Mouse (Mus musculus) spleen, postnatal 36 days (tissue): ENCODE results near the gene Krt82.

ENCODE experiments used
- DNase-seq, 2 experiments: peaks; one replicate each; pipeline ENCODE4 v3.0.0; 2022; ENCODE audit warnings: low spot score in 2 of 2, mixed read lengths in 1 of 2

Gene Krt82

DNA sequence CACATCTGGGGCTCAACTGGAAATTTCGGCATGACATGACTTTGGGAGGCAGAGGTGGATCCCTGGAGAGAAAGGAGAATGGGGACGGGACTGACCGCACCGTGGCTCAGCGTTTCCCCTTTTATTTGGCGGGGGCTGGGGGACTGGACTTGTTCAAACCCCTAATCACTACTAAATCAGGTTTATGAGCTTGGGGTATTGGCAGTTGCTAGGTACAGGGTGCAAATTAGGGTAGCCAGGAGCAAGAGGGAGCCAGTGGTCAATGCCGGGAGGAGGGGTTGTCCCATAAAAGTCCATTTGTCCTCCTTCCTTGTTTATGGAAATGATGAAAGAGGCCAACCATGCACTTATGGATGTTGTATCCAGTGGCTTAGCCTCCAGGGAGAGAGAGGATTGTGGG is at the start of gene Krt82:
TSS of gene Krt82 (minus strand) at position 101 of the 400 bp plus-strand sequence.
- no peak for DNase-seq

DNA sequence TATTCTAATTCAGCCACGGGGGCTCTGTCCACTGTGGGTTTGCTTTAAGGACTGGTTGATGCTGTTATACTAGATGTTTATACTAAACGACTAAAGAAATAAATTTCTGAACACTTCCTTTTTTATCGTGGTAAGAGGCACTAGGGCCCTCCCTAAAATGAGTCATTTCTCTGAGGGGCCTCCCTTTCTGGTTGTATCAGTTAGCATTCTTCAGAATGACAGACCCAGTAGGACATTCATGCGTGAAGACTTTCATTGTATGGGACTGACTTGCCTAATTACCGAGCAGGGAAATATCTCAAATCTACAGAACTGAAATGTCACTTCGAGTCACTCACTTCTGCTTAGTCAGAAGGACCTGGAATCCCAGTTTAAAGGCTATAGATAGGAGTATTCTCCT is 48.7 kb upstream of the Krt82 start:
- DNase-seq, result no peak

DNA sequence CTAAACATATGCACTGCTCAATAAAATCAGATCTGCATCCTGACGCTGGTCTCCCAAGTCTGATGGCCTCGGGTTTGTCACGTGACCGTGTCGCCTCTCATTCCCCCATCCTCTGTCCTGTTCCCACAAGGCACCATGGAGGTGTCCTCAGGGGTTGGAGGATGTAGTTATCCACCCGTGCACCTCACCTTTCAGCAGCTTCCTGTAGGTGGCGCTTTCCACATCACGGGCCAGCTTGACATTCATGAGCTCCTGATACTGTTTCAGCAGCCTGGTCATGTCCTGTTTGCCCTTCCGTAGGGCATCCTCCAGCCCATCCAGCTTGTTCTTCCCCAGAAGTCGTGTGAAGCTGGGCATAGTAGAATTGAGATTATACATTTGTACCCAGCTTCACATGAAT is 37.7 kb upstream of the Krt82 start:
- no peak for DNase-seq

DNA sequence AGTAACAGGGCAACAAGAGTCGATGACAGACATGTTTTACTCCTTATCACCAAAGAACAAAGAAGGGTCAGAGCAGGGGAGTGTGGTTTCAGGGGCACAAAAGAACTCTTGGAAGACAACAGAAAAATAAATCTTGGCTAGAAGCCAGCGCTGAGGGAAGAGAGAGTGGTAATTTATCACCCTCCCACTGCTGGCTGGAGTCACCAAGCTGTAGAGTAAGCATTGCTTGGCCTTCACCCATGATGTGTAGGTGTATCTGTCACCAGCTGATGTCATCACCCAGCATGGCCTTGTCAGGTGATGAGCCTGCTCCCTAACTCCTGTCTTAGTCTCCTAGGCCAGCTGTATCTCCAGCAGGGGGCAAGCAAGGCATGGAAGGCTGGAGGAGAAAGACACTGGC is 34.0 kb upstream of the Krt82 start:
- DNase-seq, result no peak

DNA sequence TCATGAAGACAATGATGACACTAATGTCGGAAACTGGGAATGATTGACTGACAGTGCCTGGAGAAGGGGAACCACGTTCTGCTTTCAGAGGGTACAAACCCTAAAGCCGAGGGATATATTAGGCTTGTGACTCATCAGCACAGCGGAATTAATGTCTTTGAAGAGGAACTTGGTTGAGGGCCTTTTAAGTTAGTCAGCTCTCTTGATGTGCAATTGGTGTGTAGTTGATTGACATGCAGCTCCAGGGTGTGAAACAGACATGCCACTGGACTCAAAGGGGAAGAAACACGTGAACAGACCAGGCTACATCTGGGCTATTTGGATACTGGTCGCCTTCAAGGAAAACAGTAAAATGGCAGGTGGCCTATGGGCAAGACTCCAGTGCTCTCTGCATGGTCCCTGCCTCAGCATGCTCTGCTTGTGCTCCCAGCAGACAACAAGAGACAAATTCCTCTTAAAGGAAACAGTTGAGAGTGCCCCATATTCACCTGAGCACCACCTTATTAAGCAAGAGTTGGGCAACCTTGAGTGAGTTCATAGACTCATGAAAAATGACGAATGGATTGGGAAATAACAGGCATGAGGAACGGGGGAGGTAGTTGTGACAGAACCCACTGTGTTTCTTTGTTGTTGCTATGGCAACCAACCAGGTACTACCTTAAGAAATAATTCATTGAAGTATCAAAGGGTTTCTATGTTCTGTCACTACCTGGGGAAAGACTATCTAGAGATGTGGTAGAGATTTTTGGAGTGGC is 32.9 kb upstream of the Krt82 start:
- DNase-seq, result no peak

DNA sequence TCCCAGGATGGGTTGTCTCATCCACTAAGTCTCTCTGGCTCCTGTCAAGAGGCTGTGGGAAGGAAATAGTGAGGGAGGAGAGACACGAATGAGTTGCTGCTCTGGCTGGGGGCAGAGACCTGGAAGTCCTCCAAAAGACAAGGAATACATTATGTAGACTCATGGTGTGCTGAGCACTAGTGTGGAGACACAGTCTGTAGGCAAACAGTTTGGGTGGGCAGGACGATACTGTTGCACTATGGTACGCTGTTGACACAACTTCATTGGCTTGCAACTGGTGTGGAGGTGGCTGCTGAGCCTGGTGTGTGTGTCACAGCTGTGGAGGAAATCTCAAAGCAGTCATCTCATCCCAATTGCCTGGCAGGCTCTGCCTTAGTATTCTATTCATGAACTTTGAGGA is 31.2 kb upstream of the Krt82 start:
- no peak for DNase-seq

DNA sequence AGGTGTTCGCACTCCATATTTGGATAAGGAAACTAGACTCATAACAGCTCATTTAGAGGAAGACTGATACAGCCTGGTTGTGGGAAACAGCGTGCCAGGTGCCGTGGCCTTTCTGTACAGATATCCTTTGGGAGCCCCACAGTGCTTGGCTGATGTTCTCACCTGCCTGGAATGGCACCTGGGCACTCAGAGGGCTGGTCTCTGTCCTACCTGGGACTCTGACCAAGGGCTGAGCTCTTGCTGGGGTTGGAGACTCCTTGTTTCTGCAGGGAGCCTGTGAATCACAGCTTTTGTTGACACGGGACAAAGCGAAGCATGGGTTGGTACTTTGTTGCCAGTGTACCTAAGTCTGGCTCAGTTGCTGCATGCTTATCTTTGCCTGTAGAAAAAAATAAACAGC is 25.0 kb upstream of the Krt82 start:
- DNase-seq, result no peak

DNA sequence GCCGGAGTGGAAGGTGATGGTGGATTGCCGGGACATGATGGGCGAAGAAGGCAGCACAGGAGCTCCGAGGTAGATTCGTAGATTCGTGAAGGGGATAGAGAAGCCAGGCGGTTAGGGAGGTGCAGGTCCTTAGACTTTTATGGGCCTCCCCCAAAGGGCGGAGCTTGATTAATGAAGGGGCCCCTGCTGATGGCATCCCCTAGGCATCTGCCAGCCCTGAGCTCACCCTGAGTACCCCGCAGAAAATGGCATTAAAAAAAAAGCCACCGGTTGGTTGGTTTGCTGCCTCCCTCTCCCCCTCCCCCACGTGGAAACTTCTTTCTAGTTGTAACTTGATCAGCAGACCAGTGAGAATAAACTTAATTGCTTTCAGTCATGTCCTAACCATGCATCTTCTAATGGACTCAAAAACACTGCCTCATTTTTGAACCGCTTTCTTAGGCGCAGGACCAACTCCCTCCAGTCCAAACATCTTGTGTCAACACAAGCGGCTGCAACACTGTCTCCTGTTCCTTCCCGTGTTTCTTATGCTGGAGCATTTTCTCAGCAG is 23.4 kb upstream of the Krt82 start, which contains the start of gene Krt75:
TSS of gene Krt75 (minus strand) at position 109 of the 550 bp plus-strand sequence.
- no peak for DNase-seq

DNA sequence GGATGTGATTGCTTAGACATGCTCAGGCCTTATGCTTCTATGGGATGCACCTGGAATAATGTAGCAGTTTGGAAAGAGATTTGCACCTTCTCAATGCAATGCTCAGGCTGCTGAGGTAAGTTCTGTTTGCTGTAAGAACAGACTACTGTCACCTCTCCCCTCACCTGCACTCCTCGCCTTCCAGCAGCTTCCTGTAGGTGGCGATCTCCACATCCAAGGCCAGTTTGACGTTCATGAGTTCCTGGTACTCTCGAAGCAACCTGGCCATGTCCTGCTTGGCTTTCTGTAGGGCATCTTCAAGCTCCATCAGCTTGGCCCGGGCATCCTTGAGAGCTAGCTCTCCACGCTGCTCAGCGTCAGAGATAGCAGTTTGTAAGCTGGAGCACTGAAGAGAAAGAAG is 17.3 kb upstream of the Krt82 start:
- no peak for DNase-seq

DNA sequence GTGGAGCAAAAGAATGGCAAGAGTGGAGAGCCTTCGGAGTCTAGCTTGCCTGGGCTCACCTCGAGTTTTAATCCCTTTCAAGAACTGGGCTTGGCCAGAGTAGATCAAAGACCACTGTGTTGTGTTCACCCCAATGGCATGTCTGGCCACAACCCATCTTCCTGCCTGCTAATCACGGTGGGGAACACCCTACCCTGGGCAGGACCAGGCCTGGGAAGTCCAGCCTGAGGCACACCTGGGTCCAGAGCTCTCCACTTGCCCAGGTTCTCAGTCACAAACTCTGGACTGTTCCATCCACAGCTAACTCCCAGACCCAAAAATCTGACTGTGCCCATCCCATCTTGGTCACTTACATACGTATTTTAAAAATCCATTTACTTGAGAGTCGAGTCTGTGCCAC is 12.4 kb upstream of the Krt82 start, which contains the start of gene Krt90:
TSS of gene Krt90 (minus strand) at position 101 of the 400 bp plus-strand sequence.
- DNase-seq, result no peak

DNA sequence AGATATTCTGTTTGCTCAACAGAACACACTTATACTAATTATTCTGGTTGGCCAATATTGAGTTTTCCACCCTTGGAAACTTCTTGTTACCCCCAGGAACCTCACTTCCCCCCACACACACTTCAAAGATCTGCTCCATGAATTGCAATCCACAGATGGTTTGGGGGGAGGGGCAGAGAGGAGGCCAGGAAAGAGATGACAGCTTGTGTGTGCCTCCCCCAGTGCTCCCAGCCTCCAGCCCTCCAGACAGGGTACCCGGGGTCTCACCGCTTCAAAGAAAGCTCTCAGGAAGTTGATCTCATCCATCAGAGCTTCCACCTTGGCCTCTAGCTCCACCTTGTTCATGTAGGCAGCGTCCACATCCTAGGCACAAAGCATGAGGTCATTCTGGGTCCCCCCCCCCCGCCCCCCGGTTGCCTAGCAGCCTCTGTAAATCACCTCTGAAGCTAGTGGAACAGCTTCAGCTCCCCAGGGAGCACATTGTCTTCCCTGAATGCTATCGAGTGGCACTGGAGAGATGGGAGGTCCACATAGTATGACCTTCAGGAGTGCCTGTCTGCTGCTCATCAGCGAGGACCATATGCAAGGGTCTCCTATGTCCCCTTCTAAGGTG is 7.7 kb upstream of the Krt82 start:
- DNase-seq, result no peak

DNA sequence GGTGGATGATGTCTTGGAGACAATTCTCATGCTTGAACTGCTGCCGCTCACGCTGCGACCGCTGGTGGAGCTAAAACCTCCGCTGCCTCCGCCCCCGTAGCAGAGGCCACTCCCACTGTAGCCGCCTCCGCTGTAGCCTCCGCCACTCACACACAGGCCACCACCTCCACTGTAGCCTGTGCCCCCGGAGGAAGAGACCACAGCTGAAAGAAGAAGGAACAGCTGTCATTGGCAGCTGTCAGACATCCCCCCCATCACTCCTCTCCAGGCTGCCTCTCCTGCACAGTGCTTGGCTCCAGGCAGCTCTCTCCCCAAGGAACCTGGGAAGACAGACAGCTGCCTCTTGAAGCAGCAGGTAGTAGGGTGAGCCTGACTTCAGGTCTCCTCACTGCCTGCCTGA is 2.7 kb upstream of the Krt82 start:
- no peak for DNase-seq

DNA sequence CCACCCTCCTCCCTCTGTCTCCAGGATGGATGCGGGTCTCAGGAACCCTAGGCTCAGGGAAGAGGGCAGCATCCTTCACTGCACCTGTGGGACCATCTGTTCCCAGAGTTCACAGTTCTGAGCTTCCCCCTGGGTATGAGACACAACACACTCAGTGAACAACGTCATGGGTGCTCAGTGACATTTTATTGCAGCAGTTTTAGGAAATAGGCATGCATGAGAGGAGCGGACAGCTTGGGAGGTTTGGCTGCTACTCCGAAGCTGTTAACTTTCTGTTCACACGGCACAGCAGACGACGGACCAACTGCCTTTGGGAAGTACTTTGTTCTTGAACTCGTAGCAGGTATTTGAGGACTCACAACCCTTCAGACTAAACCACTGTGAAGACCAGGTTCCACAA is 1.7 kb upstream of the Krt82 start:
- no peak for DNase-seq

DNA sequence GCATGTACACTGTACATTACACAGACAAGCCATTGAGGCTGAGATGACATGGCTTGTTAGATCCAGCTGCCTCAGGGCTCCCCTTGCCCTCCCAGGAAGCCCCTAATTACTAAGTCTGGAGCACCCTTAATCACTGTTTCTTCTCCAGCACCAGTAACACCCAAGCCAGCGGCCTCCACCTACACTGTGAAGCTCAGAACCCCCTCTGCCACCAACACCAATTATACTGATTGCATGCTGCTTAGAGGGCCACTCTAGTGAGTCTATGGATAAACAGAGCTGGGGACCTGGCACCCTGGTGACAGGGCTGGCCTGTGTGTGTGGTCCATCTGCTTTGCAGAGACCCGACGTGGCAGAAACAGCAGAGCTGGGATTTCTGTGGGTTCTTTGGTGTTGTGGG is 6.0 kb downstream of the Krt82 start:
- no peak for DNase-seq

DNA sequence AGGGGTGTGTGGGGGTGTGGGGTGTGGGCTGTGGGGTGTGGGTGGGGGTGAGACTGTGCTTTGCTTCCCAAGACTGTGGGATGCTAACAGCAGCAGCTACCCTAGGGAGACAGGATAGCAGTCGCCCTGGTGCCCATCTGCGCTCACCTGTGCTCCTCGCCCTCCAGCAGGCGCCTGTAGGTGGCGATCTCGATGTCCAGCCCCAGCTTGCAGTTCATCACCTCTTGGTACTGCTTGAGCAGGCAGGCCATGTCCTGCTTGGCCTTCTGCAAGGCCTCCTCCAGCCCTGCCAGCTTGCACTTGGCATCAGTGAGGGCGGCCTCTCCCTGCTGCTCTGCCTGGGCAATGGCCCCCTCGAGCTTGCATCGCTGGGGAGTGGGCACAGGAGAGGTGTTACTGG is 7.9 kb downstream of the Krt82 start:
- DNase-seq, result no peak

DNA sequence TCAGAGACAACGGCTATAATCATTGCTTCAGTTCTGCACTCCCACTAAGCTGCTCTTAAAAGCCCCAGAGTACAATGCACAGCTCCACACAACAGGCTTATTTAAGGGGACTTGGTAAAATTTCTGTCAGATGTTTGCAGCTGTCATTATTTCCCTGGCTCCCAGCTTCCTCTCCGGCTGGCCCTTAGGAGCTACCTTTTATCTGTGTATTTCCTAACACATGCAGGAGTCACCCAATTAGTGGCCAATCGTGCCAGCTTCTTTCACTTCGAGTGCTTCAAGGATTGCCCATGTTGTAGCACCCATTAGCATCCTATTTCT is 11.9 kb downstream of the Krt82 start:
- no peak for DNase-seq

DNA sequence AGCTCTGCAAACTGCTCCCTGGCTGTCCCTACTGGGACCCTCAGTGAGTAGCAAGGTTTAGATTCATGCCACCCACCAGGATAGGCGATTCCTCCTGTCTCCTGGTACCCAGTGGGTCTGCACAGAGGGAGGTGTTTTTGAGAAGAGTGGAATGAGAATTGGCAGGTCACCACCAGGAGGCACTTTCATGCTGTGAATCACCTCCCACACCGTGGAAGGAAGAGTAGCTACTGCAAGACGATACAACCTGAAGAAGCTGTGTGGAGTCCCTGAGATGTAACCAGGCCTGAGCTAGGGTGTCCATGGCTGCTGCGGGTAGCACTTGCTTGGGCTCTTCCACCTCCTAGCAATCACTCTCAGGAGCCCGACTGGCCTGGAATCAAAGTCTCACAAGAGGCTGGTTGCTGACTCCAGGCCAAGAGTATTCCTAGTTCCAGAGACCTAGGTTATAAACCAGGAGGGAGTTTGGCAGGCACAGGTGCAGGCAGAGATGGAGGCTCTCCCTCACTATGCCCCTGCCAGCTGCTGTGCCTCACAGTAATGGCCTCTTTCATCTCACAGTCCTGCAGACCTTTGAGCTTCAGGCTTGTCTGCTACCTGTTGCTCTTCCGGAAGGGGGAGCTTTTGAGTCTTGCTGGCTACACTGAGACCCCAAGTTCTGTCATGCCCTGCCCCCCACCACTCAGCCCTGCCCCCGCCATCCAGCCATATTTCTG is 12.4 kb downstream of the Krt82 start:
- DNase-seq, result no peak

DNA sequence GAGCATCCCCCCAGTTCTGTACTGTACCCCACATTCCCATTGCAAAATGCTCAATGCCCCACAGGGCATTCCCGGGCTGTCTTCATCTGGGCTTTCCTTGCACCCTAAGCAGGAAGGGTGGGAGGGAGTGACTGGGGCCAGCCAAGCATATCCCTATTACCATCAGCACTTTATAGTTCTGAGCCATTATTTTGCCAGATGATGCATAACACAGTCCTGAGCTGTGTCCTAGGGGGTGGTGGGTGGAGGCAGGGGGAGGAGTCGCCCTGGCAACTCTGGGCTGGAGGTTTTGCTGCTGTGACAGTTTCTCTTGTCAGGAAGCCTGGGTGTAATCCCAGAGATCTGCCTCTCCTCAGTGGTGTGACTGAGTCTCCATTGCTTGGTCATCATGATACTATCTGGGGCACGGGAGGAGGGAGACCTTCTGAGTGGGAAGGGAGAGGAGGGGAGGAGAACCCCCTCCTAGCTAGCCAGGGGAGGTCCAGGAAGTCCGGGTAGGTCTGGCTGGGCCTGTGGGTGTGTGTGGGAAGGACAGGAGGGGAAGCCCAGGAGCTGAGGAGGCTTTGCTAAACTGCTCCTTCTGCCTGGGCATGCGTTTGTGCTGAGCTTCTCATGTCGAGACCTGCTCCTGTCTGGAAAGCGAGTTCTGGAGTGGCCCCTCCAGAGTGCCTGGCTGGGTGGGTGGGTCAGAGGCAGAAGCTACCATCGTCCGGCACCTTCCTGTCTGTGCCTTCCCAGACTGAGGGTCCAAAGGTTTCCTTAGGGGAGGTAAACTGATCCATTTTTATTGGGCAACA is 14.2 kb downstream of the Krt82 start:
- no peak for DNase-seq

DNA sequence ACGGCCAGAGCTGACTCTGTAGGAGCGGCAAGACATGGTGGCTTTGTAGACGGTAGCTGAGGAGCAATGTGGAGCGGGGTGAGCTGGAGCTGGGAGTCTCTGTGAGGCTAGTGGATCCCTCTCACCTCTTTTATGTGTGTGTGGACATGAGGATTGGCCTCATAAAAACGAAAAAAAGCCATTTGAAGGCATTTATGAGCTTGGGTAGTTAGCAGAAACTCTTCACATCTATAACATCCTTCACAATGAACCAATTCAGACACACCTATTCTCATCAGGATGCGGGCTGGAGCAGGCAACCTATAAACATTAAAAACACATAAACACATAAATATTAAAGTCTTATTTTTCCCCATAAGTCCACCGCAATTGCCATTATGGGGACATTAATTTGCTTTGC is 17.7 kb downstream of the Krt82 start, which contains the start of gene Krt84:
TSS of gene Krt84 (minus strand) at position 101 of the 400 bp plus-strand sequence.
- DNase-seq, result no peak

DNA sequence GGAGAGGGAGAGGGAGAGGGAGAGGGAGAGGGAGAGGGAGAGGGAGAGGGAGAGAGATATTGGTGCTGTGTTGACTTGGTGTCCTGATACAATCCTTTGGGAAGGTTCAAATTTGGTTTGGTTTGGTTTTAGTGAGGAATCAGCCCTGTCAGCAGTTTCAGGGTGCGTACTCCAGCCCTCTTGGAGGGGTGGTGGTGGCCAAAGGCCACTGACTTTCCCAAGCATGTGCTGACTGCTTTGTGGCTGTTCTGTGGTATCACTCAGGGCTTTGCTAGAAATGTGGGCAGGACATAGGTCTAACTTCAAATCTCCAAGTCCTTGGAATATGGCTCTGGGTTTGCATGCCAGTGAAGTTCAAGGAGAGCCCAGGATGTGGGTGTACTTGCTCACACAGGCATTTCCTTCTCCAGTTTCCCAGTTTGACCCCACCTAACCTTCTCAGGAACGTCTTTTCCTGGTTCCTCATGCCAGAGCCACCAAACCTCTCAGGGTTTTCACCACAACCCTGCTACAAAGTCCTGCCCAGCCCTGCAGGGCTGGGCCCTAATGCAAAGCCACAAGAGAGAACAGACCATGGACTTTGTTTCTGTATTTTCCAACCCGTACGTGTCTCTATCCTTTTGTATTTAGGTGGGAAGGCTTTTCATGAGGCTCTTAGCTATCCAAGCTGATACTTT is 27.8 kb downstream of the Krt82 start:
- DNase-seq, result no peak

DNA sequence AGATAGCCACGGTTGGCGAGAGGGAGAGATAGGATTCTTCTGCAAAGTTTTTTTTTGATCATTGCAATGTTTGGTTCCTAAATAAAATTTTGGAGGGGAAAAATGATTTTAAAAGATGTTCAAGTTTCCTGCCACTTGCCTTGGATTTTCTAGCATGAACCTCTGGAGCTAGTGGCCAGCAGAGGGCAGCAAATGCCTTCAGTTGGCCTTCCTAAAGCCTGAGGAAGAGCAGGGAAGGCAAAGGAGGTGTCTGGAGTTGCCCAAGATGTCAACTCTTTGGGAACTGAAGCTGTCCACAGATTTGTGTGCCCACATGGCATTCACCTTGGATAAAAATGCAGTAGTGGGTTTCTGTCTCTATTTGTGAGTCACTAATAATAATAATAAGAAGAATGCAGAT is 30.7 kb downstream of the Krt82 start:
- DNase-seq, result peak in 1 of 2 experiments; percentile 8
